Mouse (Mus musculus): ENCODE data around the gene 4930470P17Rik. TPM values are rescaled to one million over a fixed set of nuclear protein-coding genes. Genes with fewer than 3 reads are reported as not detected.

Gene 4930470P17Rik
- polyA plus RNA-seq, 1 experiment, result not detected

DNA sequence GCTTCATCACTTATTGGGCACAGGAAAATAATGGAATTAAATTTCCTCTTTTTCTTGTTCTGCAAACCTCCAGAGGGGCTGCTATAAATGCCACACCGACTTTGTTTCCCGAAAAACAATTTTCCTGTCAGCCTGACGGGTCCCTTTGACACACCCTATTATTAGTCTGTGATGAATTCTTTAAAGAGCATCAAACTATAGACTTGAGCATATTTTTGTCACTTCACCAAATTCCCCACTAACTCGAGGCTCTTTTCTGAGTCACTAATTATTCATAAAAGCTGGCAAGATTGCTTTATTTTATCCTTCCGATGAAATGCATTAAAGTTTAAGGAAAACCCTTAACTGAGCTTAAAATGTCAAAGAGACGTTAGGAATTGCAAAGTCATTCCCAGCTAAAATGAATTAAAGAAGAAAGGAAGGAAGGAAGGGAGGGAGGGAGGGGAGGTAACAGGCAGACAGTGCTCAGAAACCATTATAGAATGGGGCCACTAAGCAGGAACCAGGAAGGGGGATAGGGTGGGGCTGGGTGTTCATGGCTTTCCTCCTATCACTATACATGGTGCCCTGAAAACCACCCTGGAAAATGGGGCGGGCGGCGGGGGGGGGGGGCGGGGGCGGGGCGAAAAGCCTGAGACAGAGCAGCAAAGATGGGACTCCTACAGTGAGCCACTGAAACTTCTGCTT is 67.6 kb downstream of the 4930470P17Rik start:
- no peak for DNase-seq
- H3K27me3 ChIP-seq (ENCODE audit: control insufficient read depth, insufficient read depth, low read length), result no peaks in the 10 kb centered on the region
- H3K4me1 ChIP-seq (replicated peaks; ENCODE audit: control insufficient read depth, insufficient read depth, low read length), result no peaks in the 10 kb centered on the region
- TF ChIP-seq POLR2A (IDR thresholded peaks at IDR 0.05; ENCODE audit: control insufficient read depth, extremely low read depth, insufficient read depth, low read length, poor library complexity) (no peak), CTCF (IDR thresholded peaks at IDR 0.05; ENCODE audit: borderline replicate concordance, control insufficient read depth, extremely low read depth, insufficient read depth, low read length, poor library complexity) (no peak)
- no peaks in the 10 kb centered on the region for H3K36me3 ChIP-seq (ENCODE audit: control insufficient read depth, insufficient read depth, low read length)
- no peak overlapping the region for H3K27ac ChIP-seq (ENCODE audit: control insufficient read depth, insufficient read depth, low read length)
- WGBS, result 12% methylated on average over 11 of the region's 12 CpGs
- H3K4me3 ChIP-seq (ENCODE audit: control insufficient read depth, insufficient read depth, low read length), result no peak overlapping the region

DNA sequence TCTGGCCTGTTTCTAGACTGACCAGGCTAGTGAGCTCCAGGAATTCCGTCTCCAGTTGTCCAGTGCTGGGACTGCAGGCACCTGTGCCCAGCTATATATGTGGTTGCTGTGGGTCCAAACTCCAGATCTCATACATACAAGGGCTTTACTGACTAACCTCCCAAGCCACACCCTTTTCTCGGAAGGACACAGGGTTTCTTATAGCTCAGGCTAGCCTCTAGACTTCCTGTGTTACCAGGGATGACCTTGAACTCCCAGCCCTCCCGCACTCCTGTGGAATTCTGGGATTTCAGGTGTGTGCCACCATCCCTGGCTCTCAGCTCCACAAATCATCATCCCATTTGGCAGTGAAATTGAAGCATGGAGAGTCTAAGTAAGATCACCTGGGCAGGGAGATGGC is 71.6 kb downstream of the 4930470P17Rik start:
- Histone ChIP-seq H3K27ac (ENCODE audit: control insufficient read depth, insufficient read depth, low read length) (no peak overlapping the region), H3K27me3 (ENCODE audit: control insufficient read depth, insufficient read depth, low read length) (no peaks in the 10 kb centered on the region), H3K4me3 (ENCODE audit: control insufficient read depth, insufficient read depth, low read length) (no peak overlapping the region), H3K36me3 (ENCODE audit: control insufficient read depth, insufficient read depth, low read length) (no peaks in the 10 kb centered on the region), H3K4me1 (replicated peaks; ENCODE audit: control insufficient read depth, insufficient read depth, low read length) (no peaks in the 10 kb centered on the region)
- 95% methylated on average over 3 of the region's 3 CpGs for WGBS
- DNase-seq, result no peak
- TF ChIP-seq CTCF (IDR thresholded peaks at IDR 0.05; ENCODE audit: borderline replicate concordance, control insufficient read depth, extremely low read depth, insufficient read depth, low read length, poor library complexity) (no peak), POLR2A (IDR thresholded peaks at IDR 0.05; ENCODE audit: control insufficient read depth, extremely low read depth, insufficient read depth, low read length, poor library complexity) (no peak)

DNA sequence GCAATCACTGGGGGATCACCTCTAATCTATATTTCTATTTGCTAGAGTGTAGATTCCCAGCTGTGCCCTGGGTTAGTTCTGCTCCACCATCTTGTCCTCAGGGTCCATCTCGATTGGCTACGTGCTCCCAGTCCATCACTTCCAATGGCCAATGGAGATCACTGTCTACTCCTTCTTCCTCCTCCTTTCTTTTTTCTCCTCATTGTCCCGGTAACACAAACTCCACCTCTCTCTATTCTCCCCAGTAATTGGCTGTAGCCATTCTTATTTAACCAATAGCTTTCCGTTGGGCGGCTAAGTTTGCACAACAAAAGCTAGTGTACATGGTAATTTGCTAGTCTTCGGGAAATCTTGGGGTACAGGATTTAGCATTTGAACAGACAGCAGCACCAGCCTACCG is 72.1 kb downstream of the 4930470P17Rik start:
- no peak overlapping the region for H3K27ac ChIP-seq (ENCODE audit: control insufficient read depth, insufficient read depth, low read length)
- H3K27me3 ChIP-seq (ENCODE audit: control insufficient read depth, insufficient read depth, low read length), result no peaks in the 10 kb centered on the region
- TF ChIP-seq POLR2A (IDR thresholded peaks at IDR 0.05; ENCODE audit: control insufficient read depth, extremely low read depth, insufficient read depth, low read length, poor library complexity) (no peak), CTCF (IDR thresholded peaks at IDR 0.05; ENCODE audit: borderline replicate concordance, control insufficient read depth, extremely low read depth, insufficient read depth, low read length, poor library complexity) (no peak)
- no peaks in the 10 kb centered on the region for H3K4me1 ChIP-seq (replicated peaks; ENCODE audit: control insufficient read depth, insufficient read depth, low read length)
- DNase-seq, result no peak
- H3K36me3 ChIP-seq (ENCODE audit: control insufficient read depth, insufficient read depth, low read length), result no peaks in the 10 kb centered on the region
- WGBS, result 94% methylated on average over 7 of the region's 7 CpGs
- H3K4me3 ChIP-seq (ENCODE audit: control insufficient read depth, insufficient read depth, low read length), result no peak overlapping the region

Other genes with a start within 250 kb of the 4930470P17Rik start
- 0.32 and 0.43 TPM in 2 replicates for gene Bcas1, start 174.2 kb downstream of the 4930470P17Rik start, polyA plus RNA-seq (2012; rRNA removed)
- 10.8 and 12.0 TPM in 2 replicates for gene Pfdn4, start 105.6 kb downstream of the 4930470P17Rik start, polyA plus RNA-seq (2012; rRNA removed)
- gene Cyp24a1, start 104.9 kb downstream of the 4930470P17Rik start, polyA plus RNA-seq (2012; rRNA removed), result 0.04 TPM in 2 replicates
- gene Dok5, start 129.8 kb upstream of the 4930470P17Rik start, polyA plus RNA-seq (2012; rRNA removed), result 0.18 and 0.63 TPM in 2 replicates